Mouse (Mus musculus): ENCODE data around the gene Gm3685. TPM values are rescaled to one million over a fixed set of nuclear protein-coding genes. Genes with fewer than 3 reads are reported as not detected.

Gm3685 gene
- not detected for total RNA-seq (2023)

DNA sequence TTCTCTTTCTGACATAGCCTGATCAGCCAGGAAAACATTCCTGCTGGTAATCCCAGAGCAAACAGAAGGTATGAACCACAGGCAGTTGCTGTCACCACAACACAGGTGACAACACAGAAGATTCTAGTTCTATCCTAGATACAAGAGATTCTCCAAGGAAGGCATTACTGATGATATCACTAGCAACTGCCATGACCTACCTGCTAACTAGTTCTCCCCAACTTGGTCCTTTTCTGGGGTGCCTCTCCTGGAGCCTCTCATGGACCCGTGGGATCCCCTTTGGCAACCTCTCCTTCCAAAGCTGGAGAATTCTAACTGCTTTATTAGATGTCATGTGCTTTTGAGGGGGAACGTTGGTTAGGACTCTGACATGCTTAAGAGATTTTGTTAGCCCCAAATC lies at the start of gene Gm3685:
Gene Gm3685, minus strand, starts transcription at position 101 of the 400 bp plus-strand sequence.

DNA sequence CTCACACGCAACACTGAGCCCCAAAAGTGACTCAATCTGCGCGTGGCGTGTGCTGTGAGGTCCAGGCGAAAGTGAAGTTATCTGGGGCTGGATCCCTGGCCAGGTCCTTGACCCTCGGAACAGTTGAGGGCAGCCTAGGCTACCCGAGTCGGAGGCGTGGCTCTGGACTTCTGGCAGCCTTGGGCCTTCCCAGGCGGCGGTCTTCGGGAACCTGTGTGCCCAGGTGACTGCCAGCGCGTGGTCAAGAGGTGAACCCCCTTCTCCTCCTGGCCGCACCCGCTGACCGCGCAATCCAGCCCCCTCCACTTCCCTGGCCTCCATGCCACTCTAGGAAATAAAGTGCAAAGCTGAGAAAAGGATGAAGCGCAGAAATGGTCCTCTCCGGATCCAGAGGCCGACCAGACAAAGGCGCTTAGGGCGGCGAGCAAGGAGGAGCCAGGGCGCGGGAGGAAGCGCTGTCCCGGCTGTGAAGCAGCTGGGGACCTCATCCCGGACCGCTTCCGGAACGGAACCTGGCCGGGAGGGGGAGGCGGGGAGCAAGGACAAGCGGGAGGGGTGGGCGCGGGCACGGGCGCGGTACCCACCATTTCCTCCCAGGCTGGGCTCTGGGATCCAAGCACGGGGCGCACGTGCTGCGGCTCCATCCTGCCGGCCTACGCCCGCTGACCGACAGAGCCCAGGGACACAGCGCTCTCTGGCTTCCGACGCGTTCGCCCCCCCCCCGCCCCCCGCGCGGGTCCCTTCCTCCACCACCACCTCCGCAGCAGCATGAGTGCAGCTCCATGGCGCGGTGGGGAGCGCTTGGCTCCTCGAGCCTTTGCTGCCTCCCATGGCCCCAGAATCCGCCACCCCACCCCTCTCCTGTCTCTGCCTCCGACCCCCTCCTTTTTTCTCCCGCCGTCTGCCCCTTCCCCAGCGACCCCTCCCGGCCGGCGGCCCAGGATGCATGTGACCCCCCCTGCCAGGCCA lies 17.7 kb downstream of the Gm3685 start, which contains the start of gene Gm10406:
Gene Gm10406, minus strand, starts transcription at position 669 of the 969 bp plus-strand sequence.

Other genes starting within 250 kb of the Gm3685 start
- not detected for gene Gm3642, start 204.7 kb downstream of the Gm3685 start, total RNA-seq (2023)
- not detected for gene Gm3667, start 155.0 kb downstream of the Gm3685 start, total RNA-seq (2023)
- not detected for gene Gm6356, start 71.2 kb downstream of the Gm3685 start, total RNA-seq (2023)
- gene Gm10406, start 17.5 kb downstream of the Gm3685 start, total RNA-seq (2023) = not detected
- gene Gm3696, start 55.7 kb upstream of the Gm3685 start, total RNA-seq (2023) = not detected
- gene Gm6676, start 80.4 kb upstream of the Gm3685 start, total RNA-seq (2023) = not detected
- not detected for gene Gm3512, start 129.6 kb upstream of the Gm3685 start, total RNA-seq (2023)
- not detected for gene Gm16434, start 149.6 kb upstream of the Gm3685 start, total RNA-seq (2023)
- gene Gm3727, start 219.7 kb upstream of the Gm3685 start, total RNA-seq (2023) = not detected

Data from CD8-positive naive resting alpha-beta T cell, adult 57 days (primary cell).